Mouse (Mus musculus) MN1 (cell line): Measurements from ENCODE around the gene Eva1b.

Experiments
- DNase-seq: peaks from one replicate; pipeline ENCODE4 v3.0.0-alpha.2; 2016; ENCODE audit warnings: low spot score

Eva1b gene

DNA sequence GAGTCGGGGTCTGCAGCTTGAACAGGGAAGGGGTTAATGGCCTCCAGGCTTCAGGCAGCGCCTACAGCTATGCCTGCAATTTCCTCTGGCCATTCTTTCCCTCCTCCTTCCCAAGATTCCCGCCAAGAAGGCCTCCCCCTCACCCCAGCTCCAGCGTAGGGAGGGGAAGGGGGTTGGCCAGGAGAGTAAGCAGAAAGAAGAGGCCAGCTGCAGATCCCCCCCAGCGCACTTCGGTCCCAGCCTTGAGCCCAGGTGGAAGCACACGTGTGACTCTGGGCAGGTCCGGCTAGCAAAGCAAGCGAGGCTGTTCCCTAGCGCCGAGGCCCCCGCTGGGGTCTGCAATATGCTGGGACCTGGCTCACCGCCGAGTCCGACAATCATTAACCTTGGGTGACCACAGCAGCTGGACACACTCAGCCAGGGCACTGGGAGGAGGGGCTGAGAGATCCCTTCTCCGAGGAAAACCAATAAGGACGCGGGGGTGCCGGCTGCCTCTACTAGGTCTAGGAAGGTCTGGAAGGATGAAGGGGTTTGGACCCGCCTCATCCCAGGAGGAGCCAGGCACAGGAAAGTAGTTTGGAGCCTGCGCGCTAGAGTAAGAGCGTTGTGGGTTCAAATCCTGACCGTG lies at the start of gene Eva1b:
Gene Eva1b, plus strand, starts transcription at position 212 of the 628 bp plus-strand sequence.
- no peak for DNase-seq

DNA sequence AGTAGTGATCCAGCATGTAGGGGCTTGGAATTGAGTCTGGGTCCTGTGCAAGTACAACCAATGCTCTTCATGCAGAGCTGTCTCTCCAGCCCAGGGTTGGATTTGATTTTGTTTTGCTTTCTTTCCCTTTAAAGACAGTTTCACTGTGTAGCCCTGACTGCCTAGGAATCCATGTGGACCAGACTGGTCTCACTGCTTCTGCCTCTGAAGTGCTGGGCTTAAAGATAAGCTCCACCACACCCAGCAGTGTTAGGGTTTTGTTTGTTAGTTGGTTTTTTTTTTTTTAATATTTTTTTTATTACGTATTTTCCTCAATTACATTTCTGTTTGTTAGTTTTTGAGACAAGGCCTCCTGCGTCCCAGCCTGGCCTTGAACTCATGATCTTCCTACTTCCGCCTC lies 48.2 kb upstream of the Eva1b start:
- DNase-seq, result no peak

DNA sequence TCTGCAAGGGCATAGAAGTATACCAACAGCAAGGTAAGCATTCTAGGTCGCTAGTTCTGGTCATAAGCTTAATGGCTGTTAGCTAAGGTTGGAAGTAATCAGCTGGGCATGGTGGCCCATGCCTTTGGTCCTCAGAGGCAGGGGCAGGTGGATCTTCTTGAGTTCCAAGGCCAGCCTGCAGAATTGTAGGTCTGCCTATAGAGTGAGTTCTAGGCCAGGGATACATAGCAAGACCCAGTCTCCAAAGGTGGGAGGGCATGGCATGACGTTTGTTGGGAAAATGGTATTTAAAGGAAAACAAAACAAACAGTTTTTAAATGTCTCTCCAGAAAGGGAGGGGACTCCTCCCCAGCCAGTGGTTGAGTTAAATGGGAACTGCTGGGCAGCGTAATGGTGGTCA lies 46.8 kb upstream of the Eva1b start:
- DNase-seq, result no peak

- peak; percentile 86 for DNase-seq
Observed at GRCm38 (mm10) chr4:126102061-126102841, 45.3 kb upstream of the Eva1b start.

GRCm38 (mm10) chr4:126103057-126103581 lies 44.4 kb upstream of the Eva1b start:
- peak; percentile 95 for DNase-seq

- peak; percentile 96 for DNase-seq
Observed at GRCm38 (mm10) chr4:126103590-126104068, 43.9 kb upstream of the Eva1b start, which contains the start of gene Stk40. TSS of gene Stk40 (plus strand) at chr4:126103957.

GRCm38 (mm10) chr4:126104261-126105075 lies 43.1 kb upstream of the Eva1b start:
- DNase-seq, result peak; percentile 27

GRCm38 (mm10) chr4:126105131-126105783 lies 42.3 kb upstream of the Eva1b start:
- DNase-seq, result no peak

- DNase-seq, result no peak
Observed at GRCm38 (mm10) chr4:126108061-126108740, 39.3 kb upstream of the Eva1b start.

DNA sequence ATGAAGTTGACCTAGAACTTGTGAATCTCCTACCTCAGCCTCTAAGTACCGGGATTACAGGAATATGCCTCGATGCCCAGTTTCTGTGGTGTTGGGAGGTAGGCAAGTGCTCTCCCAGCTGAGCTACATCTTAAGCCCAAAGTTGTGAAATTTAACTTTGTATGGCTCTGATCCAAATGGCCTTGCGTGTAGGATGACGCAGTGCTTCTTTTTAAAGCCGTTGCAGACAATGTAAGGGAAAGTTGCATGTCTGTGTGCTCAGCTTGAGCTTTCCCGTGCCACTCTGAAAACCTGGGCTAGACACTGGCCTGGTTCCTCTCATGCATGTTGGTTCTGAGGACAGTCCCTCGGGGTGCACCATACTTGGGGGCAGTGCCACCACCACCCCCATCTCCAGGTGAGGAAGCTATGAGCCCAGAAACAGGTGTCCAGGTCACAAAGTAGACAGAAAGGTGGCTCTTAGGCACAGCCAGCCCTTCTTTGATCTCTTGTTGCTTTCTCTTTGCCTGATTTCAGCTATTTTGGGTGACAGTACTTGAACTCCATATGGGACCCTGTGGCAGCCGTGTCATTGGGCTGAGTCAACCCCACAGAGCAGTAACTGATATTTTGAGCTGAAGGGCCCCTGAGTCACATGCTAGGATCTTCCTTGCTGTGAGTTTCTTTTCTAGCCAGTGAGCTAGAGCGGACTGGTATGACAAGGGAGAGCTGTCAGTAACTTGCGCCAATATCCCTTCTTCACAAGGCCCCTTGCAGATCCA lies 37.8 kb upstream of the Eva1b start:
- DNase-seq, result no peak

DNA sequence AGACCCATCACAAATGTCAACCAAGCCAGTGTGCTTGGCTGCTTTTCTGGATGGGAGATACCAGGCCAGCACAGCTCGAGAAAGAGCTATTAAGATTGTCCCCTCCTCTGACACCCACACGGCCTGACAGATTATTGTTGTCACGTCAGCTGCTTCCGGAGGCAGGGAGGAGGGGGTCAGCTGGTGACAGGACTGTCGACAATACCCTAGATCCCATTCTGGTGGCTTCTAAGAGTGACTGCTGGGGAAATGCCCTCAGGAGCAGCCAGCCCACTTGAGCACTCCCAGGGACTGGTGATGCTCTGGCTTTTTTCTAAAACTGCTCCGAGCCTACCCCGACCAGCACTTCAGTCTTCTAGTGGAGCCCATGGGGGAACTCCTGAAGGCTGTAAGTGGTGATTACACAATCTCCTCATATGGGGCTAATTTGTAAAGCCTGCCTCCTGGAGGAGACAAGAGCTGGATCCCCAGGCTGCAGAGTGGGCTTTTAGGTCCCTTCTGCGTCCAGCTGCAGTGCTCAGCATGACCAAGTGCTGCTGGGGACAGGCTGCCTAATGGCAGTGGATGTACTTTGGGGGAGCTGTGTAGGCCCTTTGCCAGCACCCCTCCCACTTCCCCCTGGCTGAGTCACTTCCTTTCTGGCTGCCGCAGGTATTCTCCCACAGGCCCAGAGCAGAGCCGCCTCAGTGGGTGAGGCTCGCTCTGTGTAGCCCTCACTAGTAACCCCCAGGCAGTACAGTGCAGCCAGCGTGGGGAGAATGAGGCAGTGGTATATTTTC lies 37.0 kb upstream of the Eva1b start:
- DNase-seq, result peak; percentile 72

GRCm38 (mm10) chr4:126111153-126111549 lies 36.4 kb upstream of the Eva1b start:
- no peak for DNase-seq

DNA sequence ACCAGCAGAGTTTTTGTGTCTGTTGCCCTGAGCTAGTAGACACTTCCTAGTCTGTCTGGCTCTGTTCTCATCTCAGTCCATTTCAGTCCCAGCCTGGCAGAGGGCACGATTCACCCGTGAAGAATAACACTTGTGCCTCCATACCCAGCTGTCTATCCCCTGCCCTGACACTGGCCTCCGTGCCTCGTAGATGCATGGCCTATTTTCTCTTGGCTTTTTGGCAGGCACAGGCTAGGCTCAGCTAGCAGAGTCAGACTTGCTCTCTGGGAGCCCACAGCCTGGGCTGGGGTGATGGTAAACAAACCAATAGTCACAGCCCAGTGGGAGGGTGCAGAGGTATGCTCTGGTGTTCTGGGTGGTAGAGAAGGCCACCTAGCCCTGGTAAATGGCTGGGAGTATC lies 34.3 kb upstream of the Eva1b start:
- no peak for DNase-seq

GRCm38 (mm10) chr4:126113943-126114342 lies 33.6 kb upstream of the Eva1b start:
- peak; percentile 53 for DNase-seq

- no peak for DNase-seq
Observed at GRCm38 (mm10) chr4:126115411-126115810, 32.1 kb upstream of the Eva1b start.

GRCm38 (mm10) chr4:126115871-126116521 lies 31.5 kb upstream of the Eva1b start:
- DNase-seq, result no peak

DNA sequence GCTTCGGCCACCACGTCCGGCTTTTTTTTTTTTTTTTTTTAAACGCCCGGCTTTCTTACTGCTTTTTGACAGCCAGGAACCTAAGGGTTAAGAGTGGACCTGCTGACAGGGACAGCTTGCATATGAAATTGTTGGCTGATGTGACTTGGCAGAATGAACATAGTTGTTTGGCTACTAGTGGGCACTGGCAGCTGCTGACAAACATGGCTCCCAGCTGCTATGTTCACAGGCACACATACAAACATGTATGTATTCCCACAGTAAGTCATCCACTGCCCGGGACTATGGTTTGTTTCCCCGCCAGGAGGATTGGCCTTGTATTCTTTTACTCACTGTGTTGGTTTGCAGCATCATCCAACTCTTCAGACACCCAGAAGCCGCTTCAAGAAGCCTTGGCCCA lies 30.4 kb upstream of the Eva1b start:
- no peak for DNase-seq

DNA sequence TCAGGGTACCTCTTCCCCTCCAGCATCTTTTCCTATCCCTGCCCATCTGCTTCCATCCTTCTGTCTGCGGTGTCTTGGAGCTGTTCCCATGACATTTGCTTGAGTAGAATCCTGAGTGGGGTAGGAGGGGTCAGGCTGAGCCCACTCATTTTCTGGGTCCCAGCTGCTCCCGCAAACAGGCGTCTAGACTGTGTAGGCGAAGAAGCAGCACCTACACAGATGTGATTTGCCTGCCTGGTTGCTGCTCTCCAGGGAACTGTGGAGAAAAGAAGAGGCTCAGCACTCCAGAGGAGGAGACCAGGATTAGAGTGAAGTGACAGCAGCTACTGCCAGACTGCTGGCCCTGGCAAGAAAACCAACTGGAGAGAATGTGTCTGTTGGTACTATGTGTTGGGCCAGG lies 28.9 kb upstream of the Eva1b start:
- no peak for DNase-seq

- no peak for DNase-seq
Observed at GRCm38 (mm10) chr4:126119051-126119450, 28.5 kb upstream of the Eva1b start.
